Mouse (Mus musculus): Measurements from ENCODE around the gene Slc19a3. TPM values are rescaled to one million over a fixed set of nuclear protein-coding genes. Genes with fewer than 3 reads are reported as not detected.
"Not testable (repeated sequence)": the region's sequence is repeated elsewhere in the genome, so short reads cannot be mapped to it uniquely, and the experiment has no call there.

Gene Slc19a3
- total RNA-seq, 2 experiments from 2014 or later: 1.8 to 1.9 TPM

GRCm38 (mm10) chr1:83014477-83014876 lies 23.8 kb downstream of the Slc19a3 start:
- DNase-seq (ENCODE audit: low spot score in 2 of 2): no peak

GRCm38 (mm10) chr1:83007471-83007870 lies 30.8 kb downstream of the Slc19a3 start:
- no peak for DNase-seq (ENCODE audit: low spot score in 2 of 2)

DNA sequence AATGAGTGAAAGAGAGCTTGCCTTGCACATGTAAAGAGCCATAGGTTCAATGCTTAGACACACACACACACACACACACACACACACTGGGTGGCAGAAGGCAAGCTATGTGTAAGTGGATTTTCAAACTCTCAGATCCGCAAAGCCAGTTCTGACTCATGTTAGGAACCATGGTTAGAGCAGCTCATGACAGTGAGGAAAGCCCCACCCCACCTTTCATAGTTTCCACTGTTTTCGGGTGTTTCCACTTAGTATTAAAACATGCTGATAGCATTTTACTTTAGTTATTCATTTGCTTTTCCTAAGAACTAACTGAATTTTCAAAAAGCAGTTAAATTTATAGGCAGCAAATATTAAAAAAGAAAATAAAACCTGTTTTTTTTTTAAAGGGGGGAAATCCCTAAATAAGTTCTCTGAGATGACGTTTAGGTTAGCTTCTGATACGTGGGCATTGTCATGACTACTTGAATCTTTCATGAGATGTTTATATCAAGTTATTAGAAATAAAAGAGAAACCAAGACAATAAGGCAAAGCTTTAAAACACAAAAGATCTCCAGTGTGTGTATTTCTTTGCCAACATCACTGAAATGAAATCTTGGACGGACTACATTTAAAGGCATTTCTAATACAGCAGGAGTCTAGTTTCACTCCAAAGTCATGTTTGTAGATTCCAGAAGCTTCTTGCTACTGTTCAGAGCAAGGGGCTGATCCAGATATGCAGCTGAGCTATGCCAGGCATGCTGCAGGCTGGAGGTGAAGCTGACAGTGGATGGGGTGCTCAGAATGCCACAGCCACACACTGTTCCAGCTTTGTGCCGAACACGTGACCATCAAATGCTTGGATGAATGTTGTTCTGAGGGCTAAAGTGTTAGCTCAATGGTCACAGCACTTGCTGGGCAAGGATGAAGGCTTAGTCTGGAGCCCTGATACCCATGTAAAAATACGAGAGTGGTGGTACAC lies 31.7 kb downstream of the Slc19a3 start:
- DNase-seq (ENCODE audit: low spot score in 2 of 2): no peak

DNA sequence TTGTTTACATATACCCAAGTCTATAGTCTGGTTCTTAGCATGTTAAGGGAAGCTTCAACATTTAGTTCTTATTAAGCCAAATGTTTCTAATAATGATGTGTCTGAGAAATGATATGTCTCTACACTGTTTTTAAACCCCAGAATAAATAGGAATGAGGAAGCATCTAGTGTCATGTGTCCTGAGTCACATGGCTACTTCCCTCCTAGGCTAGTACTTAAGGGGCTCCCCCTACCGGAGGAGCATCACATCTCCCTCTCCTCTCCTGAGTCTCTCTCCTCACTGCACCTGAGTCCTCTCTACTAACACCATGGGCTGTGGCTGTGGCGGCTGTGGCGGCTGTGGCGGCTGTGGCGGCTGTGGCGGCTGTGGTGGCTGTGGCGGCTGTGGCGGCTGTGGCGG lies 37.9 kb downstream of the Slc19a3 start, which contains the start of gene Gm47959:
Gm47959 (plus strand) TSS at position 243 of the 400 bp plus-strand sequence.
- DNase-seq (ENCODE audit: low spot score in 2 of 2): not testable (repeated sequence)

DNA sequence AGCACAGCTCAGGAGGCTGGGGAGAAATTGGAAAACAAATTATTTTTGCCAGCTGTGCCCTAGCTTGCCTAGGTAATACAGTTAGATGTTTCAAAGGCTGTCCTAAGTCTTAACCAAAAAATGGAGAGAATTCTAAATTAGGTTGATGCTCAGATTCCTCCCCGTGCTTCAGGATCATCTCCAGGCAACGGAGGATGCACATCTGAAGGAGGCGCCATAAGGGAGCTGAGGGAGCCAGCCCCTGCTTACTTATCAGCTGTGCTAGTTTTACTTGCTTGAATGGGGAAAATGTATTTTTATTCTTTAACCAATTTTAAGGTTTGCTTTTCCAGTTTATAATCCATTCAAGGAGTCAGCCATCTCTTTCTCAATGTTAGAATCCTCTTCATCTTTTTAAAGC lies 44.3 kb downstream of the Slc19a3 start:
- no peak for DNase-seq (ENCODE audit: low spot score in 2 of 2)

DNA sequence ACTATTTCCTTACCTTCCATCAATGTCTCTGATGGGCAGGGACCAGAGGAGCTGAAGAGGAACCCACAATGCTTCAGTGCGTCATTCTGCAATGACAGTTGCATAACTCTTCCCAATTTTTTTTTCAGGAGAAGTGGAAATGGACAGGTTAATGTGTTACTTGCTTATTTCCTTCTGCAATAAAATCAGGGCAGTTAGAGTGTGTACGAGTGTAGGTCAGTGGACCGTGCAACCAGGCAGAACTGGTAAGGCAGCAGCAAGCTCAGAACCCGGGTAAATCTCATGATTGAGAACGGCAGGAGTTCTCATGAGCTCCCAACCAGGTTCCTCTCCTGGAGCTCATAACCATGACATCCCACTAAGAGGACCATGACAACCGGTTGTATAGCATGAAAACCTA lies 46.2 kb downstream of the Slc19a3 start:
- no peak for DNase-seq (ENCODE audit: low spot score in 2 of 2)

DNA sequence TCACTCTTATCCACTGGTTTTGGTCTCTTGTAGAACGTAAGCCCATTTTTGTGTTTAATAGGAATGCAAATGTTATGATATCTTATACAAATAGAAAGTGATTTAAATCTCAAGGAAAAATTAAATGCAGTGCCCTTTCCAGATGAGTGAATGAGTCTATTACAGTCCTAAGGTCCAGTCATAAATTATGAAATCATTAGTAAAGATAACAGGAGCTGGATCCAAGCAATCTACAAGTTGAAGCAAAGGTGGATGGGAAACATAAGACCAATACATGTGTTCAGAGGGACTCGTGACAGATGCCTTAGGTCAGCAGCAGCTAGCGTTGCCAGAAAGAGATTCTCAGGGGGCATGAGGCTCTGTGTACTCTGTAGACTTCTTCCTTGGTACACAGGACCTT lies 46.7 kb downstream of the Slc19a3 start:
- no peak for DNase-seq (ENCODE audit: low spot score in 2 of 2)

- no peak for DNase-seq (ENCODE audit: low spot score in 2 of 2)
Observed at GRCm38 (mm10) chr1:82991062-82991461, 47.2 kb downstream of the Slc19a3 start.

DNA sequence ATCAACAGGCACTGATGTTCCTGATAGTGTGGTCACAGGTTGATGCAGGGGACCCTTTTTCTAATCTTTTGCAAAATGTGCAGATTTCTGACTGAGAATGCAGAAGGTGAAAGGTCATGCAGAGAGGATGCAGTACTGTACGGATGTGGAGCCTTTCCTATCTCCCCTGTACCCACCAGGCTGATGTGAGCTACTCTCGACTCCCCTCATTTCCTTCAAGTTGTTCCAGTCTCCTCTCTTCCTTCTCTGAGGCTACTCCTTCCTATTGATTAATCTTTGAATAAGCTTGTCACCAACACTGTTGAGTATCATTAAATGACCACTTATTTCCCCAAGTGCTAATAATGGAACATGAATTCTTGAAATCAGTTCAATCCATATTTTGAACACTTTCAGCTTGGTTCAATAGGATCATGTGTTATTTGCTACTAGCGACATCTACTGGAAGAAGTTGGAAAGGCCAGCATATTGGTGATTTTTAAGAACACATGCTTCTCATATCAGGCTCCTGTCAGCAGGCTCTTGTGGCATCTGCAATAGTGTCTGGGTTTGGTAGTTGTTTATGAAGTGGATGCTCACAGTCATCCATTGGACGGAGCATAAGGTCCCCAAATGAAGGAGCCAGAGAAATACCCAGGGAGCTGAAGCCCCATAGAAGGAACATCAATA lies 50.6 kb downstream of the Slc19a3 start:
- DNase-seq (ENCODE audit: low spot score in 2 of 2): peak; percentile 27 to 88

GRCm38 (mm10) chr1:82986738-82987137 lies 51.5 kb downstream of the Slc19a3 start:
- DNase-seq (ENCODE audit: low spot score in 2 of 2): no peak

GRCm38 (mm10) chr1:82977840-82978239 lies 60.4 kb downstream of the Slc19a3 start:
- no peak for DNase-seq (ENCODE audit: low spot score in 2 of 2)

DNA sequence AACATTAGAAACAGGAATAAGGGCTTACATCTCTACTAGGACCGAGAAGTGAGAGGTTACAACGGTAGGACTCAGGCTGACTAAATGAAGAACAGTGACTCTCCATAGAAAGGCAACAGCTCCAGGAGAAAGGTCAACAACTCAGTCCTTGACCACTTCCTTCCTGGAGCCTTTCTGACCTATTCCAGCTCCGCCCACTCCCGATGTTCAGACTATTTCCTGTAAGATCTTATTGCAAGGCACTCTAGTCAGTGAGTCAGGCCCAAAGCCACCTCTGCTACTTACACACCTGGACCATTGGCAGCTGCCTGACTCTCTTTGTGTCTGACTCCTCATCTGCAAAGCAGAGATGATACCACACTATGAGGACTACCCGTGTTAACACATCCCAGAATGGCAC lies 62.5 kb downstream of the Slc19a3 start:
- DNase-seq (ENCODE audit: low spot score in 2 of 2): no peak

DNA sequence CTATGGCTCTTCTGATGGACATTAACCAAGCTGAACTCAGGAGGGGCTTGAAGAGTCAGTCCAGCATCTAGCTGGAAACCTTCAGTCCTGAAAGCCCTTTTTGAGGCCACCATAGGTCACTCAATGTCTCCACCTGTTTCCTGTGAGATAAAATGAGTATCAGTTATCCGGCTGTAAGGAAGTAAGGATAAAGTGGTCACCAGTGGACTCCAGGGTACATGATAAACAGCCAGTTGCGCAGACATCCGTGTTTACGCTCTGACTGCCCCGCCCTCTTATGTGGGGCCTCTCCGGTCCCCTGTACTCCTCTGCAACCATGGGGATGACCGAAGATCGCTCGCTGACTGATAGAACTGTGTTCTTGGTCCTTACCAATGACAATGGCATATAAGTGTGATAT lies 63.9 kb downstream of the Slc19a3 start:
- DNase-seq (ENCODE audit: low spot score in 2 of 2): no peak

- no peak for DNase-seq (ENCODE audit: low spot score in 2 of 2)
Observed at GRCm38 (mm10) chr1:82973901-82974300, 64.3 kb downstream of the Slc19a3 start.

- no peak for DNase-seq (ENCODE audit: low spot score in 2 of 2)
Observed at GRCm38 (mm10) chr1:82973244-82973643, 65.0 kb downstream of the Slc19a3 start.

GRCm38 (mm10) chr1:82972046-82972445 lies 66.2 kb downstream of the Slc19a3 start:
- DNase-seq (ENCODE audit: low spot score in 2 of 2): no peak

DNA sequence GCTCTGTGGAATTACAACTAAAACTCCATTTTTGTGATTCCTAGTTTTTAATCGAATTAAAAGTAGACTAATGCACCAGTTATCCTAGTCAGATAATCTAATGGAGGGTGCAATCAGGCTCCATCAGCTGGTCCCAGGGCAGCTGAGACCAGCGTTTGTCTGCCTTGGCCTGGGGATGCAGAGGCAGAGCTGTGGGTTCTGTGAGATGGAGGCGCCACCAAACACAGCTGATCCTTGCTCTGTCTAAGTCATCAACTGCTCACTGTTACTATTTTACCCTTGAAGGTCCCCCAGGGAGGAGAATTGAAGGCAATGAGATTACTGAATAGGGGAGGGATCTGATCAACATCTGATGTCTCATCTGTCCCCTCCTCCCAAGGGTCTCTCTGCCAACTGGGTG lies 71.8 kb downstream of the Slc19a3 start:
- no peak for DNase-seq (ENCODE audit: low spot score in 2 of 2)

Other genes starting within 250 kb of the Slc19a3 start
- gene Agfg1, start 199.0 kb downstream of the Slc19a3 start, total RNA-seq (2021): 10 to 100 TPM; 69.3 to 74.0 TPM
- under 1 TPM; 0.42 to 0.71 TPM for gene A030005L19Rik, start 125.1 kb downstream of the Slc19a3 start, total RNA-seq (2021)
- not detected for gene A030014E15Rik, start 113.5 kb downstream of the Slc19a3 start, total RNA-seq (2021)
- not detected for gene Gm6217, start 107.0 kb downstream of the Slc19a3 start, total RNA-seq (2021)
- gene A030003K21Rik, start 95.1 kb downstream of the Slc19a3 start, total RNA-seq (2021): not detected
- gene Gm7544, start 82.4 kb downstream of the Slc19a3 start, total RNA-seq (2021): not detected
- gene Gm47955, start 78.2 kb downstream of the Slc19a3 start, total RNA-seq (2021): not detected
- not detected for gene Gm47959, start 37.9 kb downstream of the Slc19a3 start, total RNA-seq (2021)
- gene Krtap28-10, start 4.0 kb upstream of the Slc19a3 start, total RNA-seq (2021): not detected
- gene Gm47969, start 6.5 kb upstream of the Slc19a3 start, total RNA-seq (2021): not detected
- gene A030005K14Rik, start 20.9 kb upstream of the Slc19a3 start, total RNA-seq (2021): not detected
- not detected for gene Krtap28-13, start 22.5 kb upstream of the Slc19a3 start, total RNA-seq (2021)
- gene Ccl20, start 78.3 kb upstream of the Slc19a3 start, total RNA-seq (2021): not detected
- gene Daw1, start 121.3 kb upstream of the Slc19a3 start, total RNA-seq (2021): under 1 TPM; 0.45 to 0.56 TPM

Measured in layer of hippocampus, adult 18-20 months (tissue).